Mouse (Mus musculus): ENCODE results near the gene Rab31. TPM values are rescaled to one million over a fixed set of nuclear protein-coding genes. Genes with fewer than 3 reads are reported as not detected.
A peak's percentile ranks its signal among the peaks of the same experiment; 100 is the strongest.

Gene Rab31
- polyA plus RNA-seq, 1 experiment = 56.6 TPM

DNA sequence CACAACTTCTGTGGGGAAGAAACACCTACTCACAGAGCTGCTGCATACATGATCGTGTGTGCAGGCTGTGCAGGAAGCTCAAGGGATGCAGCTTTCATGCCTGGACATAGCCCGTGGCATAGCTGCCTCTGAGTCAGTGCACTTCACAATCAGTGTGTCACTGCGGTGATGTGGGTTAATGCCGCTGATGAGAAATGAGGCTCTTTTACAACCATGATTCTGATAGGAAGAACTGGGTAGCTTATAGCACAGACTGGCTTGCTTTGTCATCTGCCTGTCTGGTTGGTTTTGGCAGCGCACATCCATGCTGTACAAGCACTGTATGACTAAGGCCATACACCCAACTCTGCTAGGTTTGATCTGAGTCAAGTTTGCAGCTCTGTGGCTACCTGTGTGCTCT lies 52.7 kb downstream of the Rab31 start:
- DNase-seq (ENCODE audit: low read depth) = no peak

DNA sequence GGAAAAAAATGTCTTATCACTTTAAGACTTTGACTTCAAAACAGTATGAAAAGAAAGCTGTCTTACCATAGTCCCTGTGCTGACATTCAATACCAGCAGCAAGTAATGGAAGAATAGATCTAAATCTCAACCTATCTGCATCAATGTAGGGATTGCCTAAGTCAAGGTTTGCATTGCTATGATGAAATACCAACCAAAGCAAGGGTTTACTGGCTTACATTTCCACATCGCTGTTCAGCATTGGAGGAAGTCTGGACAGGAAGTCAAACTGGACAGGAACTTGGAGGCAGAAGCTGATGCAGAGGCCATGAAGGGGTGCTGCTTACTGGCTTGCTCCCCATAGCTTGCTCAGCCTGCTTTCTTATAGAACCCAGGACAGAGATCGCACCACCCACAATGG lies 54.0 kb downstream of the Rab31 start:
- no peak for DNase-seq (ENCODE audit: low read depth)
- TF ChIP-seq POLR2A (IDR thresholded peaks at IDR 0.05; ENCODE audit: borderline replicate concordance, extremely low read depth, insufficient read depth, insufficient read length, poor library complexity, severe bottlenecking) = no peak
- TF ChIP-seq CTCF (IDR thresholded peaks at IDR 0.05; ENCODE audit: borderline replicate concordance, extremely low read depth, insufficient read depth, insufficient read length) = no peak

More for the DNA sequence above, 52.7 kb downstream of the Rab31 start:
- TF ChIP-seq POLR2A (IDR thresholded peaks at IDR 0.05; ENCODE audit: borderline replicate concordance, extremely low read depth, insufficient read depth, insufficient read length, poor library complexity, severe bottlenecking) (no peak), CTCF (IDR thresholded peaks at IDR 0.05; ENCODE audit: borderline replicate concordance, extremely low read depth, insufficient read depth, insufficient read length) (no peak)

DNA sequence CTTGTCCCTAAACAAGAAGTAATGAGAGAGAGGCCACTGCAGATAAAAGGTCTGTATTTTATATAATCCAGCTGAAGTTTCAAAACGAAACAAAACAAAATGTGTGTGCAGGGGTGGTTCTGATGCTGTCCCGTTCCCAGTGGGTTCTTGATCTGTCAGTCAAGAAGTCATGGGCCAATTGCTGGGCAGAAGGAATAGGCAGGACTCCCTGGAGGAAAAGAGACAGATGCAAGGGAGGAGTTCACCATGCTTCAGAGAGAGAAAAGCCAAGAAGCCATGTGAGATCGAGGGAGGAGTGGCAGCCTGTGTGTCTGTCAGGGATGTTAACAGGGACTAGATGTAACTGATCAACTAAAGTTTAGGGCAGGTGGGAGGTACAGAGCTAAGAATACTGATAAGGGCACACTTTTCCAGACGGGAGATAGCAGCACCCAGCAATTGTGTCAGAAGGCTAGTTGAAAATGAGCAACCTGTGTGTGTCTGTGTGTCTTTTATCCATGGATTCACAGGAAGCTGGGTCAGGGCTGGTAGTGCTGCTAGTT lies 54.8 kb downstream of the Rab31 start:
- peak; percentile 29 for DNase-seq (ENCODE audit: low read depth)
- TF ChIP-seq POLR2A (IDR thresholded peaks at IDR 0.05; ENCODE audit: borderline replicate concordance, extremely low read depth, insufficient read depth, insufficient read length, poor library complexity, severe bottlenecking) (no peak), CTCF (IDR thresholded peaks at IDR 0.05; ENCODE audit: borderline replicate concordance, extremely low read depth, insufficient read depth, insufficient read length) (no peak)

- TF ChIP-seq CTCF (IDR thresholded peaks at IDR 0.05; ENCODE audit: borderline replicate concordance, extremely low read depth, insufficient read depth, insufficient read length) (no peak), POLR2A (IDR thresholded peaks at IDR 0.05; ENCODE audit: borderline replicate concordance, extremely low read depth, insufficient read depth, insufficient read length, poor library complexity, severe bottlenecking) (no peak)
- no peak for DNase-seq (ENCODE audit: low read depth)
Observed at GRCm38 (mm10) chr17:65714060-65714459, 58.5 kb downstream of the Rab31 start.

GRCm38 (mm10) chr17:65712861-65713535 lies 59.6 kb downstream of the Rab31 start:
- DNase-seq (ENCODE audit: low read depth) = peak; percentile 23
- no peak for TF ChIP-seq POLR2A (IDR thresholded peaks at IDR 0.05; ENCODE audit: borderline replicate concordance, extremely low read depth, insufficient read depth, insufficient read length, poor library complexity, severe bottlenecking)
- TF ChIP-seq CTCF (IDR thresholded peaks at IDR 0.05; ENCODE audit: borderline replicate concordance, extremely low read depth, insufficient read depth, insufficient read length) = no peak

DNA sequence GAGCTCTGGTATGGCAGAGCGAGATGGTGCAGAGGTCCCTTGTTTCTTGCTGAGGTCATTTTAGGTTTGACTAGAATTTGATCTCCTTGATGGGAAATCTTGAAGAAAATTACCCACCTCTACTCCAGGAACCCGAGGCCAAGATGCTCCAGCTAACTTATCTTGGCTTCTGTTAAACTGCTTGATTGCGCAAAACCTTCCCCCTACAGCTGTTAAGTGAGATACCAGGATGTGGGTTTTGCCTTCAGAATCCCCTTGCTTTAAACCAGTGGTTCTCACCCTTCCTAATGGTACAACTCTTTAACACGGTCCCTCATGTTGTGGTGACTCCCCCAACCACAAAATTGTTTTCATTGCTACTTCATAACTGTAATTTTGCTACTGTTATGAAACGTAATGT lies 60.8 kb downstream of the Rab31 start:
- DNase-seq (ENCODE audit: low read depth) = no peak
- TF ChIP-seq POLR2A (IDR thresholded peaks at IDR 0.05; ENCODE audit: borderline replicate concordance, extremely low read depth, insufficient read depth, insufficient read length, poor library complexity, severe bottlenecking) (no peak), CTCF (IDR thresholded peaks at IDR 0.05; ENCODE audit: borderline replicate concordance, extremely low read depth, insufficient read depth, insufficient read length) (no peak)

GRCm38 (mm10) chr17:65710576-65710975 lies 62.0 kb downstream of the Rab31 start:
- no peak for TF ChIP-seq CTCF (IDR thresholded peaks at IDR 0.05; ENCODE audit: borderline replicate concordance, extremely low read depth, insufficient read depth, insufficient read length)
- DNase-seq (ENCODE audit: low read depth) = no peak

DNA sequence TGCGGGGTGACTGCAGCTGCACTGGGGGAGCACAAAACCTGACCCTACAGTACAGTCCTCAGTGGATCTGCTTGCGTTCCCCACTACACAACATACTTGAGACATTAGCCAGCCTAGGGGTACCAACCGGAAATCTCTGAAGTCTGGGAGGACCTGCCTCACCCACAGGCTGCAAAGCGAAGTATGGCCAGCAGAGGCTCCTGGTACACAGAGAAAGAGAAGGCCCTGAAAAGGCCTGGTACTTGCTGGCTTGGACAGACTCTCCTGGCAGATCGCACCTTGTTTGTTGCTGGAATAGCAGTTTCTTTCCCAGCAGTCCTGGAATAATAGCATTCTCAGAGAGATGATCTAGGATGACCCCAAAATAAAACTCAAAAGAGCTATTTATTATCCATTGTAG lies 66.3 kb downstream of the Rab31 start:
- peak; percentile 62 for DNase-seq (ENCODE audit: low read depth)
- TF ChIP-seq CTCF (IDR thresholded peaks at IDR 0.05; ENCODE audit: borderline replicate concordance, extremely low read depth, insufficient read depth, insufficient read length) (peak; percentile 65), POLR2A (IDR thresholded peaks at IDR 0.05; ENCODE audit: borderline replicate concordance, extremely low read depth, insufficient read depth, insufficient read length, poor library complexity, severe bottlenecking) (no peak)

DNA sequence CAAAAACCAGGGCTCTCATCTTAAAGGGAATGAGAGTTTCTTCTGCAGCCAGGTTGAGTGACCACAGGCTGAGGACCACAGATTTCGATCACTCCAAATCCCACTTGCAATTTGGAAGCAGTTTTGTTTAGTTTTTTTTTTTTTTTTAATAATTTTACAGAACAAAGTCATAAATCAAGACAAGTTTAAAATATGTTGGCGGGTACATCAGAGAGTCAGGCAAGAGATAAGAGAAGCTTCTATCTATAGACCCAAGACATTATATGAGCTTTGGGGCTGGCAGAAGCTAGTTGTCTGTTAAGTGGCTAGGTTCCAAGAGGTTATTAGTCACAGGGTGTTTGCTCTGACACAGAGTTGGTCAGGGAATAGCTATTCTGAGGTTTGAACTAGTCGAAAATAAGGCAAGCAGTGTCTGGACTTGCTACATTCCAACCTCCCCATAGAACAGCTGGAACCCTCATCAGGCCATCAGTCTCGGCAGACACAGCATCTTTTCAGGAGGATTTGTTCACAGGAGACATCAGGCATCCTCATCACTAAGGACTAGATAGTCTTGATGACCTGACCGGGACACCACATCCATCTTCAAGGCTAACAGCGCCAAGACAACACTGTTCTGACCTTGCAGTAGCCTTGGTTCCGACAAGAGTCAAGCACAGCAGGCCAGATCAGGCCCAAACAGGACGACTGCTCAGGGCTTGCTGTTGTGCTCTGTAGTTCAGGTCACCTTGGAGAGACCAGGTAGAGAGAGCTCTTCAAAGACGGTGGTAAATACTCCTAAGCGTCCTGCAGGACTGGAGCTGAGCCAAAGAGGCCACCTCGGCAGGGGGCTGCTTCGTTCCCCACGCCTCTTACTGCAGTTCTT lies 68.8 kb downstream of the Rab31 start:
- no peak for TF ChIP-seq POLR2A (IDR thresholded peaks at IDR 0.05; ENCODE audit: borderline replicate concordance, extremely low read depth, insufficient read depth, insufficient read length, poor library complexity, severe bottlenecking)
- no peak for TF ChIP-seq CTCF (IDR thresholded peaks at IDR 0.05; ENCODE audit: borderline replicate concordance, extremely low read depth, insufficient read depth, insufficient read length)
- no peak for DNase-seq (ENCODE audit: low read depth)

- TF ChIP-seq POLR2A (IDR thresholded peaks at IDR 0.05; ENCODE audit: borderline replicate concordance, extremely low read depth, insufficient read depth, insufficient read length, poor library complexity, severe bottlenecking) = no peak
- no peak for TF ChIP-seq CTCF (IDR thresholded peaks at IDR 0.05; ENCODE audit: borderline replicate concordance, extremely low read depth, insufficient read depth, insufficient read length)
- DNase-seq (ENCODE audit: low read depth) = peak; percentile 86
Observed at GRCm38 (mm10) chr17:65701797-65702566, 70.6 kb downstream of the Rab31 start.

- DNase-seq (ENCODE audit: low read depth) = peak; percentile 53
- TF ChIP-seq POLR2A (IDR thresholded peaks at IDR 0.05; ENCODE audit: borderline replicate concordance, extremely low read depth, insufficient read depth, insufficient read length, poor library complexity, severe bottlenecking) (no peak), CTCF (IDR thresholded peaks at IDR 0.05; ENCODE audit: borderline replicate concordance, extremely low read depth, insufficient read depth, insufficient read length) (no peak)
Observed at GRCm38 (mm10) chr17:65701356-65701755, 71.2 kb downstream of the Rab31 start.

All from brain, embryonic 14.5 days (tissue).